In genomic region chr9:20409319-20409718, GRCm38 (mm10) we compare ENCODE assay signal across 34 mouse cellular contexts.
"Had no signal": no experiment of that assay in that cellular context is flagged by ENCODE, and none has a peak within 500 bp of the region (broad histone marks: within the 10 kb centered on the region; RNA-seq: fewer than 3 reads in every experiment).

No protein-coding gene starts in this region.

- H3K36me3 ChIP-seq: heart, embryonic 12.5 days; heart, embryonic 13.5 days; heart, embryonic 15.5 days; hindbrain, embryonic 10.5 days; hindbrain, embryonic 12.5 days; hindbrain, embryonic 13.5 days; hindbrain, embryonic 15.5 days; intestine, embryonic 15.5 days; kidney, embryonic 15.5 days had no signal

- H3K4me1 ChIP-seq: heart, embryonic 12.5 days; heart, embryonic 13.5 days; heart, embryonic 15.5 days; hindbrain, embryonic 10.5 days; hindbrain, embryonic 12.5 days; hindbrain, embryonic 13.5 days; hindbrain, embryonic 15.5 days; intestine, embryonic 15.5 days; kidney, embryonic 15.5 days had no signal

- H3K9me3 ChIP-seq: heart, embryonic 13.5 days; heart, embryonic 15.5 days; hindbrain, embryonic 12.5 days; hindbrain, embryonic 13.5 days; hindbrain, embryonic 15.5 days; intestine, embryonic 15.5 days; kidney, embryonic 15.5 days had no signal

- ATAC-seq: hindbrain, embryonic 16.5 days; hindbrain, postnatal 0 days; inflammation-experienced regulatory T-cells, adult 6 months; intestine, embryonic 15.5 days; intestine, embryonic 16.5 days; intestine, postnatal 0 days had no signal

- DNase-seq: heart, postnatal 10 days; heart, postnatal 14 days; heart, postnatal 36 days; heart, postnatal 4 days; kidney, adult 11 months; kidney, adult 18-20 months; kidney, adult 2 months; kidney, adult 8-10 months; kidney, adult 9 months; kidney, postnatal 10 days; kidney, postnatal 14 days; kidney, postnatal 25 days; kidney, postnatal 36 days; kidney, postnatal 4 days; layer of hippocampus, adult 9-11 months; layer of hippocampus, postnatal 36 days had no signal

- H3K4me3 ChIP-seq: heart, embryonic 12.5 days; heart, embryonic 13.5 days; heart, embryonic 15.5 days; hindbrain, embryonic 10.5 days; hindbrain, embryonic 12.5 days; hindbrain, embryonic 13.5 days; hindbrain, embryonic 15.5 days; intestine, embryonic 15.5 days; kidney, embryonic 15.5 days; layer of hippocampus, adult 2 months; left cerebral cortex, adult 2 months had no signal

- H3K27me3 ChIP-seq: heart, embryonic 12.5 days; heart, embryonic 13.5 days; heart, embryonic 15.5 days; hindbrain, embryonic 12.5 days; hindbrain, embryonic 13.5 days; hindbrain, embryonic 15.5 days; intestine, embryonic 15.5 days; kidney, embryonic 15.5 days had no signal

- H3K9ac ChIP-seq: heart, embryonic 12.5 days; heart, embryonic 13.5 days; heart, embryonic 15.5 days; hindbrain, embryonic 12.5 days; hindbrain, embryonic 13.5 days; hindbrain, embryonic 14.5 days; hindbrain, embryonic 15.5 days; intestine, embryonic 15.5 days; kidney, embryonic 15.5 days had no signal

- H3K27ac ChIP-seq: heart, embryonic 13.5 days; heart, embryonic 15.5 days; hindbrain, embryonic 10.5 days; hindbrain, embryonic 12.5 days; hindbrain, embryonic 13.5 days; hindbrain, embryonic 14.5 days; hindbrain, embryonic 15.5 days; hindbrain, postnatal 0 days; intestine, embryonic 15.5 days; kidney, embryonic 15.5 days; kidney, postnatal 0 days; layer of hippocampus, adult 2 months; left cerebral cortex, adult 2 months had no signal
